Mouse (Mus musculus) kidney, adult 11 months (tissue): ENCODE measurements around the gene Fndc10.
A peak's percentile ranks its signal among the peaks of the same experiment; 100 is the strongest.

Experiments
- DNase-seq: peaks from one replicate; pipeline ENCODE4 v3.0.0; 2022

Gene Fndc10

DNA sequence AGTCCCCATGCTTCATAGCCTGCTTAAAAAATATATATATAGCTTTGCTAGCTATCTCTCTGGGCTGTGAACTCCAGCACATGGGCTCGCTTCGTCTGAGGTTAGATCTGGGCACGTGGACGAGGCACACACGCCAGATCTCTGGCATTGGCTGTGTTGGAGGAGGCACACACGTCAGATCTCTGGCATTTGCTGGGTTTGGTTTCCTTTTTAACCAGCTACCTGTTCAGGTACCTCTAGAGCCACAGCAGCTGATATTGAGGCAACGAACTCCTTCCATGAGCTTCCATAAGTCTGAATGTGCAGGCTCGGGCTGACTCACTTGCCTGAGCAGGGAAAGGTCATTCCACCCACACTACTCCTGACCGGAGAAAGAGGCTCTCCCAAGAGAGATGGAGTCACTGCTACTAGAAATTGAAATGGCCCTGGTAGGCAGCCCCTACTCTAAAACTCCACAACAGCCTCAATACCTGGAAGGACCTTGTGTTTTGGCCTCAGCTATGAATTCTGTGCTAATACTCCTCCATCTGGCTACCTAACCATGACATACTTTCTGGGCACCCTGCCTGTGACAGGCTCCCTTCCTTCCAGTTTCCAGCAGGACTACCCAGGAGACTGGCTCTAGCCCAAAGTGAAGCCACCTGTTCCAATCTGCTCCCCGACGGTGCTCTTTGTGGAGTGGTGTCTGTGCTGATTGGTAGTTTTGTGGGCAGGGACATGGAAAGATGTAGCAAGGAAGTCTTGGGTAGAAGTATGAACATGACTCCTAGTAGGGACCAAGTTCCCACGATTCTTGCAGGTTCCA lies 3.4 kb upstream of the Fndc10 start:
- DNase-seq = no peak

DNA sequence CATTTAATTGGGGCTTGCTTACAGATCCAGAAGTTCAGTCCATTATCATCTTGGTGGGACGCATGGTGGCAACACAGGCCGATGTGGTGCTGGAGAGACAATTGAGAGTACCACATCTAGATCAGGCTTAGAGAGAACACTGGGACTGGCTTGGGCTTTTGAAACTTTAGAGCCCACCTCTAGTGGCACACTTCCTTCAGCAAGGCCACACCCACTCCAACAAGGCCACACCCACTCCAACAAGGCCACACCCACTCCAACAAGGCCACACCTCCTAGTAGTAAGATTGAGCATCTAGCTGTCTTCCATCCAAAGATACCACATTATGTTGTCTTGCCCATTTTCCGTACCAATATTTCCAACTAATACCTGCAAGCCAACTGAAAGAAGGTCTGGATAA lies 1.7 kb upstream of the Fndc10 start:
- DNase-seq = no peak

DNA sequence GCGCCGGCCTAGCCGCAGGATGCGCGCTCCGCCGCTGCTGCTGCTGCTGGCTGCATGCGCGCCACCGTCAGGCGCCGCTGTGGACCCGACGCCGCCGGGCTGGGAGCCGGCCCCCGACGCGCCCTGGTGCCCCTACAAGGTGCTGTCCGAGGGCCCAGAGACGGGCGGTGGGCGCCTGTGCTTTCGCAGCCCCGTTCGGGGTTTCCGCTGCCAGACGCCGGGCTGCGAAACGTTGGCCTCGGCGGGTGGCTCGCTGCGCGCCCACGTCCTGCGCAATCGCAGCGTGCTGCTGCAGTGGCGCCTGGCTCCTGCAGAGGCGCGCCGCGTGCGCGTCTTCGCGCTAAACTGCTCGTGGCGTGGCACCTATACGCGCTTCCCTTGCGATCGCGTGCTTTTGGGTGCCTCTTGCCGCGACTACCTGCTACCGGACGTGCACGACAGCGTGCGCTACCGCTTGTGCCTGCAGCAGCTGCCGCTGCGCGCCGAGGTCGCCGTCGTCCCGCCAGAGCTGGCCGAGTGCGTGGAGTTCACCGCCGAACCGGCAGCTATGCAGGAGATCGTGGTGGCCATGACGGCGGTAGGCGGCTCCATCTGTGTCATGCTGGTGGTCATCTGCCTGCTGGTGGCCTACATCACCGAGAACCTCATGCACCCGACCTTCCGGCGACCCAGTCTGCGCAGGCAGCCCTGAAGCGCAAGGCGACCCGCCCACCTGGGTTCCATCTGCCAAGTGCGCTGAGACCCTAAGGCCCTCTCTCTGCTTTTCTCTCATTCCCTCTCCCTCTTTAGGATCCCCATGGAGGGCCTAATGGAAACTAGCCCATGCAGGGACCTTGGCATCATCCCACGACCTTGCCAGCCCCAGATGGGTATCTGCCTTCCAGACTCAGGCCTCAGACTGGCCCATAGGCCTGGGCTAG lies 600 bp downstream of the Fndc10 start:
- DNase-seq = peak; percentile 43

DNA sequence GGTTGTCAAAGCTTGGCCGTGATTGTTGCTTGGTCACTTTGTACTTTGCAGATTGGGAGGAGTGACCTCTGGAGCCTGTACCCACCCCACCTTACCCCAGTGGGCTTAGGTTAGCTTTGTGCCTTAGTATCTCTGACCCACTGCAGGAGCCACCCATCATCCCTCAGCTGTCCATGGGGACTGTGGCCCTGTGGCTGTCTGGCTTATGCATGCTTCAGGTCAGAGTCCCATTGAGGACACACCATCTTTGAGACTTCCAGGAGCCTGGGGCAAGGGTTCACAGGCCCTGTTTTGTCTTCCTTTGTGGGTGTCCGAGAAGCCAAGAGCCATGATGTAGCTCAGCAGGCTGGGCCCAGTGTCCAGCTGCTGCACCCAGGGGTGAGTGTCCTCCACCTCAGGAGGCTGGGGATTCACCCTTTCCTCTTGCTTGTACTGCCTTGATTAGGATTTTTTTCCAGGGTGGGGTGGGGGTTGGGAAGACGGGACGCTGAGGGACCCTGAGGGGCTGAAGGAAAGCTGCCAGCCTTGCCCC lies 1.5 kb downstream of the Fndc10 start:
- no peak for DNase-seq

DNA sequence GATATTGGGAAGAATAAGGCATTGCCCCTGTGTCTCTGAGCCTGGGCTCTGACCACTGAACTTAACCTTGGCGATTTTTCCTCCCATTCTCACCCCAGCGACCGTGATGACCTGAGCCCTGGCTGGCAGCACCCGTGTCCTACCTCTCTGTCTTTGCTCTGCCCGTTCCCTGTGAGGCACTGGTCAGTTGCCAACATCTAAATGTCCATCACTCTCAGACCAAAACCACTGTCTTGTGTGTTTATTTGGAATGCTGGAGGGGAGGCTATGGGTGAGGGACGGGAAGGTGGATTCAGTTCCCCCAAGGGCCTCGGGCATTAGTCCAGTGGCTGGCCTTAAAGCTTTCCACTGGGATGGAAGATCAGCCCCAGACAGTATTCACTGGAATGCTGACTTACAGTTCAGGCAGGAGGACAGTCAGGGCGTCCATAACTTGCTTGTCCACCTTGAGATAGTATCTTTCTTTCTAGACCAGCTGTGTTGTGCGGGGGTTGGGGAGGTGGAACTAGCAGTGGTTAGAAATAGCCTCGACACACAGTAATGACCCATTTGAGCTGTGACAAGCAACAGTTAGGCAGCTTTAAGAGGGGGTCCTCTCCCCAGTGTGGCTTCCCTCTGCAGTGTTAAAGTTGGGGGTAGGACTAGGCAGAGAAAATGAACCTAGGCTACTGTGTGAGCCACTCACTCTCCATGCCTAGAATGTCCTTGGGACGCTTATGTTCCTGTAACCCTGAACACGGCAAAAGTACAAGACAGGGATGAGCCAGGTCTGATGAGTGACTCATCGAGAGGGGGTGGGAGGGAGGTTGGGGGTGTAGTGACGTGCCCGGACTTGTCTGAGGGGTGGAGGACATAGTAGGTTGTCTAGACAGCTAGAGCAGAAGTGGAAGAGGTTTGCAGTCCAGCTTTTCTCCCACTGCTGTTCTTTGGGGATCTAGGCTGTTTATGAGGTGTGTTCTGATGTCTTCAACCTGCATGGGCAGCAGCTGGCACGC lies 2.4 kb downstream of the Fndc10 start:
- DNase-seq = no peak

DNA sequence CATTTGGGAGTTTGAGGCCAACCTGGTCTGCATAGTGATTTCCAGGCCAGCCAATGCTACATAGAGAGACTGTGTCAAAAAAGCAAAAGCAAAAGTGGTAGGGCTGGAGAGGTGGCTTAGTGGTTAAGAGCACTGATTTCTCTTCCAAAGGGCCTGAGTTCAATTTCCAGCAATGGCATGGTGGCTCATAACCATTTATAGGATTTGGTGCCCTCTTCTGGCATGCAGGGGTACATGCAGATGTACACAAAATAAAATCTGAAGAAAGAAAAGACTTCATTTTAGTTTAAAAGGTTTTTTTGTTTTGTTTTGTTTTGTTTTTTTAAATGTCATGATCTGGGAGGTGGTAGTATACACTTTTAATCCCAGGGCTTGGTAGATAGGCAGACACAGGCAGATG lies 6.3 kb downstream of the Fndc10 start:
- DNase-seq = no peak

DNA sequence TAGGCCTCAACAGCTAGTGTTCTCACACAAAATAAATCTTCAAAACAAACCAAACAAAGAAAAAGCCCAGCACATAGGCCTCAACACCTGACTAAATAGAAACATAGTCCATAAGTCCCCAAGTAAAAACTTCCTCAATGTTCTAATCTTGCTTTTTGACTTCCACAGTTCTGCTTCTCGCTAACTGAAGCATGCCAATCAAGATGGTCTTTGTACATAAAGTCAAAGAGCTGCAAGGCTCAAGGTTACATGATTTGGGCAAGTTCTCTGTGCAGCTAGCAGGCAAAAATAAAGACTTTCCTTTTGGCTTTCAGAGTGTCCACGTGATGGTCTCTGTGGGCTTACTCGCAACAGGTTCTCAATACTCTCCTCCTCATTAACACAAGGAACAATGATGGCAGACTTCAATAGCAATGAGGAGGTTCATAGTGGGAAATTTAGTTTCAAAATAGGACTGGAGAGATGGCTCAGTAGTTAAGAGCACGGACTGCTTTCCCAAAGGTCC lies 9.3 kb downstream of the Fndc10 start:
- no peak for DNase-seq

DNA sequence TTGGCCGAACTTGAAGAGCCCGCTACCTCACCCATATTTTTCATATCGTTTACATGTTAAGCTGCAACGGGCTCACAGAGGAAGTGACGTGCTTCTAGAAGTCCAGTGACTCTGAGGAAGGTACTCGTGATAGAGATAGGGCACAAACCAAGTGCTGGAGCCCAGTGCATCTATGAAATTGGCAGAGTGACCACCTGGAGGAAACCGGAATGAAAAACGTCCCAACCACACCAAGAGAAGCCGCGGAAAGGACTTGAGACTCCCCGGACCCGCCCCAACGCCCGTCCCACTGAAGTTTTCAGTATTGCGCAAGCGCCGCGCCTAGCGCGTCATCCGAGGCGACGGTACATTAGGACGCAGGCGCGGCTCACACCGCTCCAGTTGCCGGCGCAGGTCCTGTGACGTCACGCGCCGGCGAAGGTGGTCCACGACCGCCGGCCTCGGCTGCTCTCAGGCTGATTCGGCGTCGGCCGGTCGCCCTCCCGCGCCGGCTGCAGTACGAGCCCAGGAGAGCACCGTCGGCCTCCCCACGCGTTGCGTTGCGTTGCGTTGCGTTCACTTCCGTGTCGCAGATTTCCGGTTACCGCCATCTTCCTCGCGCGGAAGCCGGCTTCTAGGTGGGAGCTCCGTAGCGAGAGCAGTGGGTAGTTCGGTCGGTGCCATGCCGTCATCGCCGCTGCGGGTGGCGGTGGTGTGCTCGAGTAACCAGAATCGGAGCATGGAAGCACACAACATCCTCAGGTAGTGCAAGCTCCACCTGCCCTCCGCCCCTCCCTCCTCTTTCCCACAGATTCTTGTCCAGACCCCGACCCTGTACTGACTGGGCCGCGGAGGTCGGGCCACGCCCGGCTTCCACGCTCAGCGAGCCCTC lies 10.8 kb downstream of the Fndc10 start, which contains the start of gene Ssu72:
Gene Ssu72 (plus strand): TSS at position 80 of the 871 bp plus-strand sequence.
- DNase-seq = peak; percentile 94

DNA sequence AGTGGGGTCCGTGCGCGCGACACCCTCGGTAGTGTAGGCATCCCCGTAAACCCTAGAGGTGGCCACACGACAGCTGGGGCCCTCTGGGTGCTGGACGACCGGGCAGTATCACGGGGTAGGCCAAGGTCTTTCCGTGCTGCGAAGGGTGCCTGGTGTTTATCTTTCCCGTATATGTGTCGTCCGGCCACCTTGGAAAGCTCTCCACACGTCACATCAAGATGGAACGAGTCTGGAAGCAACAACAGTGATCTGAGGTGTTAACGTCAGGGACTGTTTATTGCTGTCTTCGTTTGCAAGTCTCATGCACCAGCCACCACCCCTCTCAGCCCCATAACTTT lies 11.4 kb downstream of the Fndc10 start:
- no peak for DNase-seq

DNA sequence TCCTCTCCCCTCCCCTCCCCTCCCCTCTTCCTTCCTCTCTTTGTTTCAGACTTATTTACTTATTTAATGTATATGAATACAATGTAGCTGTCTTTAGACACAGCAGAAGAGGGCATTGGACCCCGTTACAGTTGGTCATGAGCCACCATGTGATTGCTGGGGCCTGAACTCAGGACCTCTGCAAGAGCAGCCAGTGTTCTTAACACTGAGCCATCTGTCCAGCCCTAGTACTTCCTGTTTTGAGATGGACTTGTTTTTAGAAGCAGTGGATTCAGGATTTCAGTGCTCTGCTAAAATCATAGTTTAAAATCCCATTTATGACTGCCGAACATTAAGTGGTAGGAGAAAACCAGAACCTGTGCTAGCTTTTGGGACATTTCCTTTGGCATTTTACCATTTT lies 14.4 kb downstream of the Fndc10 start:
- DNase-seq = no peak

DNA sequence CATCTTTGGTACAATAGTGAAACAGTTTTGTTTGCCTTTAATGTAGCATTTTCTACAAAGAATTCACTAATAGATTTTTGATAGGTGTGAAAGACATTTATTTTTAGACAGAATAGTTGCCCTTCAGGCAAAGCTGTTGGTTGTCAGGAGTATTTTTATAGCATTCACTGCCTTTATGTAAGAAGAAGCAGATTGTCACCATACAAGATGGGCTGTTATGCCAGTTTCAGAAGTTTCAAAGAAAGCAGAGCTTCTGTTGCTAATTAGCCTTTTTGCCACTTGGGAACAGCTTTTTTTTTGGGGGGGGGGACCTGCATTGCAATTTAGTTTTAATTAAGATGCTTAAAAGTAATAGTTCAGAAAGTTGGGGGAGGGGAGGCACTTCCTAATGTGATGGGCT lies 14.8 kb downstream of the Fndc10 start:
- DNase-seq = no peak

DNA sequence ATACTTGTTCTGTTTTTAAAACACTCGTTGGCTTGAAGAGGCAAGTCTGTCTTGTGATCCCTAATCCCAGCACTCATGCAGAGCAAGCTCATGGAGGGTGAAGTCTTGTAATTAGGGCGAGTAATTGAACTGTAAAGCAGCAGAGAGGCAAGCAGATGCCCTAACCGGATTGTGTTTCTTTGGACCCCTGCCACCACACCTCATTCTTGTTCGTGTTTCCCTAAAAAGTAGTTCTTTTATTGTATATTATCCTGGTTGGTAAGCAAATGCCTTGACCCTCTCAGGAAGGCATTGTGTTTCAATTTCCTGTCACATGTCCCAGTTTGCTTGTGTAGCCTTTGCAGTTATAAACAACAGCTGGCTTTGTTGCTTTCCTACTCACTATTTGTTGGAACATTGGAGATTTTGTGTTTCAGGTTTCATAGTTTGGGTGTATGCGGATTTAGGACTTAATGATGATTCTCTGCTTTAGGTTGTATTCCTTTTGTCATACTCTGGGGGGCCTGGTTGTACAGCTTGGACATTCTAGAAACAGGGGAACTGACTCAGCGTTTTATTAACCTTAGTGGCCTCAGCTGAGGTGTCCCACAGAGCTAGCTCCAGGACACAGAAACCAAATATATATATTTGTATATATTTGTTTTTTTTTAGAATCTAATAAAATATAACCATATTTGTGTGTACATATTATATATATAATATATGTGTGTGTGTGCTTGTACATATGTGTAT lies 16.5 kb downstream of the Fndc10 start:
- DNase-seq = no peak

DNA sequence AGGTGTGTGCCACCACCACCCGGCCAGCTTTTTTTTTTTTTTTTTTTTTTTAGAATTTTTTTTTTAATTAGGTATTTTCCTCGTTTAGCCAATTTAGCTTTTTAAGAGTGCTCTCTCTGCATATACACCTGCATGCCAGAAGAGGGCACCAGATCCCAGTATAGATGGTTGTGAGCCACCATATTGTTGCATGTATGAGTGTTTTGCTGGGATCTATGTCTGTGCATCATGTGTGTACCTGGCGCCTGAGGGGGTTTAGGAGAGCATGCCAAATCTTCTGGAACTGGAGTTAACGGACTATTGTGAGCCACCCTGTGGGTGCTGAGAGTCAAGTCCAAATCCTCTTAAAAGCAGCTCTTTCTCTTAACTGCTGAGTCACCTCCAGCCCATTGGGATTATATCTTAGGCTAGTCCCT lies 27.5 kb downstream of the Fndc10 start:
- DNase-seq = peak; percentile 24

DNA sequence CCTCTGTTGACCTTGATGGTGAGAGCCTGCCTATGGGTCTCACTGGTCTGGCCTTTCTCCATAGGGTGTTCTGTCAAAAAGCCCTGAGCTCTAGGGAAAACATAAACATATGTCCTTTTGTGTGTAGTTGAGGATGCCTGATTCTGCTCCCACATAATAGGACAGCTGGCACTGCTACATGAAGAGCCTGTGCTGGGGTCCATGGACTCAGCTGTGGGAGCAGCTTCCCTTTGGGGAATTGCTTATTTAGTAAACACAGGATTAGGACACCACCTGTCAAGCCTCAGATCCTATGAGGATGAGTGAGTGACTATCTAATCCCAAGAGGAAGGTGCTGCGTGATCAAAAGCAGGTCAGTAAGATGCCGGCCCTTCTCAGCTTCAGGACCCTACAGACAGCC lies 33.9 kb downstream of the Fndc10 start:
- DNase-seq = no peak

DNA sequence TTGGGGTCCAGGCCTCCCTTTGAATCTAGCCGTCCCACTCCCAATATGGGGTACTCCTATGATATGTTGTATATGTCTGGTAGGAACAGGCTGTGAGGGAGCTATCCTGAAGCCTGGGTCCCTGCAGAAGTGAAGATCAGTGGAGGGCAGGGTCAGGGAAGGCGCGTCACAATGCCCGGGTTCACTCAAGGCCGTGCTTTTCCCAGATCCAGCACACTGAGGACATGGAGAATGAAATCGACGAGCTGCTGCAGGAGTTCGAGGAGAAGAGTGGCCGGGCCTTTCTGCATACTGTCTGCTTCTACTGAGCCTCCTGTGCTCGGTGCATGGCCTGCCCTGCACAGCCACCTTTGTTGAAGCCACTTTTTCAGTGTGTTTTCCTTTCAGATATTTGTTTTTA lies 39.1 kb downstream of the Fndc10 start:
- no peak for DNase-seq

DNA sequence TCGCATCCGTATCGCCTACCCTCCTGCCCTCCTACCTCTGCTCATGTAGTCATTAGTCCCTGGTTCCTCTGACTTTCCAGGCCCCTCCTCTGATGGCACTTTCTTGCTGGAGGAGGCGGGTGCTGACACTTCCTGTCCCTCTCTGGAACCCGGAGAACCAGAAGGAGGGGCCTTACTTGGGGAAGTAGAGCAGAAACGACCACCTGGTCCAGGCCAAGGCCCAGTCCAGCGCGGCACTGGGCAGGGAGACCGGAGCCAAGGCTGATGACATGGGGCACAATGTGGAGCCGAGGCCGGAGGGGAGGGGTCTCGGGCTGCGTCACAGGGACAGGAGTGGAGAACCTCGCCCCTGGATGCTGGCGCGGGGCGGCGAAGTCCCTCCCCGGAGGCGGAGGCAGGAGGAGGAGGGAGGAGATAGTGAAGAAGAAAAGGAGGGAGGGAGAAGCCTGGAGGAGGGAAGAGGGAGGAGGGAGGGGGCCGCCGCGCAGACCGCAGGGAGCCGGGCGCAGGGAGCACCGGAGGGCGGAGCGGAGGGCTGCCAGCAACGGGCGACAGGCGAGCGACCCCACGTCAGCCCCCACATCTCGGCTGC lies 40.3 kb downstream of the Fndc10 start, which contains the start of gene Tmem240:
Gene Tmem240 (plus strand): TSS at position 451 of the 592 bp plus-strand sequence.
- peak; percentile 80 for DNase-seq

DNA sequence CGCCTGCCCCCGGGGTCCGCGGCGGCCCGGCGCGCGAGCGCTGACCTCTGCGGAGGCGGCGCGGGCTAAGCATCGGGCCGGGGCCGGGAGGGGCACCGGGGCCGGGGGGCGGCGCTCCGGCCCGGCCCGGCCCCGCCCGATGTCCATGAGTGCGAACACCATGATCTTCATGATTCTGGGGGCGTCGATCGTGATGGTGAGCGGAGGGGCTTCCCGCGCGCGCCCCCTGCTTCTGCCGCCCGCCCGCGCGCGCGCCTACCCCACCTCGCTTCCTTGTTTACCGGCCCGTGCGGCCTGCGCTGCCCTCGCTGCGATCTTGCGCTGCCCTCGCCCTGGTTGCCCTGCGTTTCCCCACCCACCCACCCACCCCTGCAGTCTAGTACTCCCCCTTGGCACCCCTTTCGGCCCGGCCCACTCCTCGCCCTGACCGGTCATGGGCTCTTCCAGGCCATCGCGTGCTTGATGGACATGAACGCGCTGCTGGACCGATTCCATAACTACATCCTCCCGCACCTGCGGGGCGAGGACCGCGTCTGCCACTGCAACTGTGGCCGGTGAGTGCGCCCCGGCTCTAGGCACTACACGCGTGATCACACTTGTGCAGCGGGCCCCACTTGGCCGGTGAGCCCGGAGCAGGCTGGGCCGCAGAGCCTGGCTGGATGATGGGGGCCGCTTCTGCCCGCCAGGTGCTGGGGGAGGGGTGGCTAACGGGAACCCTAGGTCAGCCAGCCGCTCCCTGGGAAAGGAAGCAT lies 41.0 kb downstream of the Fndc10 start:
- peak; percentile 31 for DNase-seq

DNA sequence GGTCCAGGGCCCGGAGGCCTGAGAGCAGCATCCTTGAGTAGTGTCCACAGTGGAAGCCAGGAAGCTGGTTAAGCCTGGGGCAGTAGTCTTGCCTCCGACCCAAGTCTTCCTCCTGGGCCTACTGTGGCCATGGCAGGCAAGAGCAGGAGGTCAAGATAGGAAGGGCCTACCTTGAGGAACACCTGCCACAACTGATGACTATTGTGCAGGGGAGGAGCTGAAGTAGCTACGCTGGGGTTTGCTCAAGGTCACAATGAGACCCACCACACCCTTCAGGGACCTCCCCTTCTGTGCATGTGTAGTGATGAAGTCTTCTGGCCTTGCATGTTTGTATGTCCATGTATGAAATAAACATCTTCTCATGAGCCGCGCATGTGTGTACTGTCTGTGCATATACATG lies 41.6 kb downstream of the Fndc10 start:
- DNase-seq = no peak

DNA sequence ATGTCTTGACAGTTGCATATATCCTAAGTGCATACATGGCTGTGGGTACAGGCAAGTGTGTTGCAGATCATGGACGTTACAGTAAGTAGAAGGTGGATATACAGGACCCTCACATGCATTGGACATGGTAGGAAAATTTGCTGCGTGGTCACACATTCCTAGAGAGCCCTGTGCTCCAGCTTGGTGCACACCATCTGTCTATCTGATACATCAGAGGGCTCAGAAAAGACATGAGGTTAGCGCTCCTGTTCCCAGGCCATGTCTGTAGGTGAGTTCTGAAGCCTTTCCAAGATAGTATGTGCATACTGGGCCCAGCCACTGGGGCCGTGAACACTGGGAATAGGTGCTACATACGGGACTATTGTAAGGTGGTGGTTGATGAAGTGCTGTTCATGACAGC lies 42.3 kb downstream of the Fndc10 start:
- DNase-seq = no peak
